Mouse (Mus musculus) forebrain, embryonic 15.5 days (tissue): ENCODE measurements around the gene B4galt1. TPM values are rescaled to one million over a fixed set of nuclear protein-coding genes. Genes with fewer than 3 reads are reported as not detected.

Source experiments
- ATAC-seq: fragments of 200-750 bp; cut with Nextera tagmentation; replicated peaks from 2 replicates; pipeline ENCODE4 v1.8.0; 2017; ENCODE audit warnings: mild to moderate bottlenecking, moderate TSS enrichment, moderate library complexity
- H3K27ac ChIP-seq: fragments of 300-500 bp; sonication (generic); replicated peaks from 2 replicates; pipeline ENCODE4 v1.5.1; 2015; ENCODE audit warnings: mild to moderate bottlenecking, inconsistent platforms
- H3K27me3 ChIP-seq: fragments of 300-500 bp; sonication (generic); 2 replicates; pipeline ENCODE4 v1.6.1; 2015; ENCODE audit warnings: inconsistent platforms
- H3K36me3 ChIP-seq: fragments of 300-500 bp; sonication (generic); 2 replicates; pipeline ENCODE4 v1.6.1; 2015; ENCODE audit warnings: mild to moderate bottlenecking, inconsistent platforms
- H3K4me1 ChIP-seq: fragments of 300-500 bp; sonication (generic); 2 replicates; pipeline ENCODE4 v1.6.1; 2015; ENCODE audit warnings: inconsistent platforms
- H3K4me2 ChIP-seq: fragments of 300-500 bp; sonication (generic); replicated peaks from 2 replicates; pipeline ENCODE4 v1.6.1; 2015; ENCODE audit warnings: mild to moderate bottlenecking, inconsistent platforms
- H3K4me3 ChIP-seq: fragments of 300-500 bp; sonication (generic); 2 replicates; pipeline ENCODE4 v1.5.1; 2015; ENCODE audit warnings: mild to moderate bottlenecking, inconsistent platforms
- H3K9ac ChIP-seq: fragments of 300-500 bp; sonication (generic); replicated peaks from 2 replicates; pipeline ENCODE4 v1.6.1; 2015; ENCODE audit warnings: mild to moderate bottlenecking, inconsistent platforms
- H3K9me3 ChIP-seq: fragments of 300-500 bp; sonication (generic); 2 replicates; pipeline ENCODE4 v1.6.1; 2016; ENCODE audit warnings: inconsistent platforms
- WGBS: fragments of 180-500 bp; shearing (Covaris S2); methylation state at CpG from one replicate; pipeline ENCODE4 v1.1.7; 2015; ENCODE audit warnings: mixed read lengths; 5-methylcytosine and 5-hydroxymethylcytosine counted together
- microRNA-seq: library from miRNA; unstranded; fragments of <30 nt; microRNA quantifications from one replicate; pipeline ENCODE4, GENCODE M21; 2016
- polyA plus RNA-seq: library from polyadenylated mRNA; unstranded; fragments of >200 nt; fragmentation: Nextera tagmentation; extraction: Ambion mirVana; gene quantifications from 2 replicates; pipeline ENCODE4 v1.2.1, GENCODE M21; 2015

B4galt1 gene
- polyA plus RNA-seq, 1 experiment from 2014 or later, result 7.3 TPM

DNA sequence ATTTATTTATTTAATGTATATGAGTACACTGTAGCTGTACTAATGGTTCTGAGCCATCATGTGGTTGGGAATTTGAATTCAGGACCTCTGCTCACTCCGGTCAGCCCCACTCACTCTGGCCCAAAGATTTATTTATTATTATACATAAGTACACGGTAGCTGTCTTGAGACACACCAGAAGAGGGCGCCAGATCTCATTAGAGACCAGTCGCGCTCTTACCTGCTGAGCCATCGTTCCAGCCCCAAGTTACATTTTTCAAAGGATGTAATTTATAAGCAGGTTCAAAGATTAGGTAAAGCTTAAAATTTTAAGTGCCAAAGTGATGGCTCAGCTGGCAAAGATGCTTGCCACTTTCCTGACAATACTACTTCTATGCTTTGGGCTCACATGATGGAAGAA is 75.1 kb downstream of the B4galt1 start:
- H3K27me3 ChIP-seq, result no peaks in the 10 kb centered on the region
- H3K9me3 ChIP-seq, result no peaks in the 10 kb centered on the region
- no peak overlapping the region for H3K27ac ChIP-seq
- H3K4me1 ChIP-seq, result peaks cover 4% of the 10 kb centered on the region
- H3K36me3 ChIP-seq, result no peaks in the 10 kb centered on the region
- no peak for ATAC-seq
- WGBS, result 84% methylated on average over 6 of the region's 6 CpGs
- H3K4me3 ChIP-seq, result no peak overlapping the region
- no peak overlapping the region for H3K4me2 ChIP-seq
- no peak overlapping the region for H3K9ac ChIP-seq

- Histone ChIP-seq H3K4me2 (no peak overlapping the region), H3K27ac (no peak overlapping the region), H3K9me3 (no peaks in the 10 kb centered on the region), H3K9ac (no peak overlapping the region), H3K4me3 (no peak overlapping the region), H3K27me3 (no peaks in the 10 kb centered on the region), H3K4me1 (peaks cover 8% of the 10 kb centered on the region), H3K36me3 (no peaks in the 10 kb centered on the region)
- WGBS, result 44% methylated on average over 2 of the region's 2 CpGs
- no peak for ATAC-seq
These were observed 76.7 kb downstream of the B4galt1 start for GRCm38 (mm10) chr4:40777116-40777515.

- no peak overlapping the region for H3K27ac ChIP-seq
- no peak overlapping the region for H3K4me2 ChIP-seq
- peaks cover 8% of the 10 kb centered on the region for H3K4me1 ChIP-seq
- ATAC-seq, result no peak
- no peaks in the 10 kb centered on the region for H3K36me3 ChIP-seq
- H3K27me3 ChIP-seq, result no peaks in the 10 kb centered on the region
- H3K9me3 ChIP-seq, result no peaks in the 10 kb centered on the region
- H3K9ac ChIP-seq, result no peak overlapping the region
- no peak overlapping the region for H3K4me3 ChIP-seq
- 74% methylated on average over 4 of the region's 4 CpGs for WGBS
These were observed 77.4 kb downstream of the B4galt1 start for GRCm38 (mm10) chr4:40776416-40776815.

DNA sequence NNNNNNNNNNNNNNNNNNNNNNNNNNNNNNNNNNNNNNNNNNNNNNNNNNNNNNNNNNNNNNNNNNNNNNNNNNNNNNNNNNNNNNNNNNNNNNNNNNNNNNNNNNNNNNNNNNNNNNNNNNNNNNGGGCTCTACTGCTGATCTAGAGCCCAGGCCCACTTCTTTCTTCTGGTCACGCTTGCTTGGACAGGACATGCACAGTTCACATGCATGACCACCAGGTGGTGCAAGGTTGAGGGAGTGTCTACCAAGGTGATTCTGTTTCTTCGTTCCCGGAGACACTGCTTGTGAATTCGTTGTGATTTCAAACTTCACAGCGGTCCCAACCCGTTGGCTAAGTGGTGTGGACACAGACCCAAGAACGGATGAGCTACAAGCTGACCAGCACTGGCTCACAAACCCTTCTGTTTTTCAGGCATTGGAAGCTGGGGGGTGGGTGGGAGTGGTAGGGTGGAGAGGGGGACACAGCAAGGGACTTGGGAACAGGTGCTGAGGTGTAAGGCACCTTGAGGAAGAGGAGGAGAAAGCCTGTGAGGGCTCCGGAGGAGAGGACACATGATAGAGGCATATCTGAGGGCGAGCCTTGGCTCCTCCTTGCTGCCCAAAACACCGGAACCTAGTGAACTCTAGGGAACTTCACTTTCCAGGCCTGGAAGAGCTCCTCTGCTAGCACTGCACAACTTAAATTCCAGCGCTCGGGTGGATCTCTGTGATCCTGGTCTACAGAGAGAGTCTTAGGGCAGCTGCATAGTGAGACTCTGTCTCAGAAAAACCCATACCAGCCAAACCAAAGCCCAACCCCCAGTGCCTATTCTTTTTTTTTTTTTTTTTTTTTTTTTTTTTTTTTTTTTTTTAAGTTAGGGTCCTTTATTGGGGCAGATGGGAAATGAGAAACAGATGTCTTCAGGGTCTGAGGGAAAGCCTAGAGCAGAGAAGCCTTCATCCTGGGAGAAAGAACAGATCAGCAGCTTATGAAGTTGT is 79.2 kb downstream of the B4galt1 start:
- H3K4me3 ChIP-seq, result no peak overlapping the region
- ATAC-seq, result peak; percentile 26; the same call in 1 of the 2 replicates
- peaks cover 8% of the 10 kb centered on the region for H3K4me1 ChIP-seq
- H3K4me2 ChIP-seq, result 0 out of 2 replicates have a peak overlapping the region, but pooled peaks have one; percentile 6
- H3K27ac ChIP-seq, result no peak overlapping the region
- no peaks in the 10 kb centered on the region for H3K36me3 ChIP-seq
- no peak overlapping the region for H3K9ac ChIP-seq
- WGBS, result 18% methylated on average over 12 of the region's 12 CpGs
- no peaks in the 10 kb centered on the region for H3K27me3 ChIP-seq
- H3K9me3 ChIP-seq, result no peaks in the 10 kb centered on the region

DNA sequence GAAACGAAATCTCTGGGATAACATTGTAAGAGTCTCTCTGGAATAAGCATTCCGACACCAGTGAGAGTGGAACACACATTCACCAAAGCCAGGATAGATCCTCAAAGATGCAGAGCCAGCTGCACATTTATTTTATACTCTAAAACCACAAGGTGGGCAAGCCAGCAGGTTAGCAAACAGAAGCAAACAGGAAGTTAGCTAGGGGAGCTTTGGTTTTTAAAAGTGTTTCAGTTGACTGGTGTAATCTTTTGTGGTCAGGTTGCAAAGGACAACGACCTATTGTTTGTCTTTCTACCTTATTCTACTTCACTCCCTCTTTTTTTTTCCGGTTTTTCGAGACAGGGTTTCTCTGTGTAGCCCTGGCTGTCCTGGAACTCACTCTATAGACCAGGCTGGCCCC is 93.9 kb downstream of the B4galt1 start:
- Histone ChIP-seq H3K4me1 (peaks cover 12% of the 10 kb centered on the region), H3K36me3 (peaks cover 6% of the 10 kb centered on the region), H3K9me3 (no peaks in the 10 kb centered on the region), H3K27me3 (0 out of 2 replicates have a peak, but pooled peaks cover 2% of the 10 kb centered on the region), H3K27ac (no peak overlapping the region), H3K4me3 (no peak overlapping the region), H3K9ac (no peak overlapping the region), H3K4me2 (no peak overlapping the region)
- no peak for ATAC-seq
- WGBS, result 54% methylated on average over 5 of the region's 5 CpGs

DNA sequence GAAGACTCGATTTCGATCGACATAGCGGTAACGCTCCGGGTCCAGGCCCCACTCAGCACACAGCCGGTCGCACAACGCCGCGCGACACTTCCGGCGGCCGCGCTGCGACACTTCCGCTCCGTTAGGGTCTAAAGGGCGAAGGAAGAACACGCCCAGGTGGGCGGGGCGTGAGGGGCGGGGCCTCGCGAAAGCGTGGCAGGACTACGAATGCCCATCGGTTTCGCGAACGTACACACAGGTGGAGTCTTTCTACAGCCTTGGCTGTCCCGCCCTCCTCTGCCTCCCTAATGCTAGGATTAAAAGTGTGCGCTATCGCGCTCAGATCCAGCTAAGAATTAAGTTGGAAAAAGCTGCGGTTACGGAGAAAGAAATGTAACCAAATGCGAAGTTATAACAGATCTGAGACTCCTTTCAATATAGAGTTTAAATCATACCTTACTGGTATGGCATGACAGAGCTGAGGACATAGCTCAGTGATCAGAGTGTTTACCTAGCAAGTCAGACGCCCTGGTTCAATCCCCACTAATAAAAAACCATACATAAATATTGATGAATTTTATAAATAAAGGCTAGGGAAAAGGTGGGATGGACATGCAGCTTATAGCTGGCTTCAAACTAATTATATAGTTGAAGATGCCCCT is 95.9 kb downstream of the B4galt1 start, which contains the start of gene Smu1:
Gene Smu1, minus strand, starts transcription at position 144 of the 641 bp plus-strand sequence.
- WGBS, result under 1% methylated on average over 40 of the region's 40 CpGs
- Histone ChIP-seq H3K4me1 (peaks cover 12% of the 10 kb centered on the region), H3K36me3 (peaks cover 26% of the 10 kb centered on the region), H3K4me3 (peak within 1 kb of the TSS; percentile 72), H3K9me3 (no peaks in the 10 kb centered on the region), H3K4me2 (peak within 1 kb of the TSS; percentile 84), H3K27me3 (0 out of 2 replicates have a peak, but pooled peaks cover 2% of the 10 kb centered on the region), H3K9ac (peak within 1 kb of the TSS; percentile 85), H3K27ac (peak within 1 kb of the TSS; percentile 63)
- ATAC-seq, result peak; percentile 99

GRCm38 (mm10) chr4:40757157-40757779 is 96.5 kb downstream of the B4galt1 start:
- no peaks in the 10 kb centered on the region for H3K9me3 ChIP-seq
- ATAC-seq, result peak; percentile 87
- H3K4me2 ChIP-seq, result peak overlapping the region; percentile 84
- H3K36me3 ChIP-seq, result peaks cover 31% of the 10 kb centered on the region
- H3K27me3 ChIP-seq, result 0 out of 2 replicates have a peak, but pooled peaks cover 2% of the 10 kb centered on the region
- WGBS, result under 1% methylated on average over 38 of the region's 39 CpGs
- peak overlapping the region; percentile 72 for H3K4me3 ChIP-seq
- peak overlapping the region; percentile 63 for H3K27ac ChIP-seq
- H3K9ac ChIP-seq, result peak overlapping the region; percentile 85
- H3K4me1 ChIP-seq, result peaks cover 12% of the 10 kb centered on the region

Small RNA genes within 50 kb of the gene (microRNA-seq; reads per million reads assigned to microRNA genes)
- gene Gm24112 (not detected), gene Gm25931 (not detected), gene Mir5123 (not detected)

Other genes starting within 250 kb of the B4galt1 start
- 55.5 and 56.7 TPM in 2 replicates for gene Aptx, start 150.8 kb downstream of the B4galt1 start, polyA plus RNA-seq
- 695 and 704 TPM in 2 replicates for gene Dnaja1, start 131.9 kb downstream of the B4galt1 start, polyA plus RNA-seq
- gene Smu1, start 96.1 kb downstream of the B4galt1 start, polyA plus RNA-seq, result 153 and 154 TPM in 2 replicates
- not detected in 2 replicates for gene Spink4, start 66.0 kb upstream of the B4galt1 start, polyA plus RNA-seq
- gene Bag1, start 94.3 kb upstream of the B4galt1 start, polyA plus RNA-seq, result 199 and 202 TPM in 2 replicates
- gene Chmp5, start 94.4 kb upstream of the B4galt1 start, polyA plus RNA-seq, result 170 and 178 TPM in 2 replicates
- gene Nfx1, start 116.9 kb upstream of the B4galt1 start, polyA plus RNA-seq, result 116 and 119 TPM in 2 replicates
- not detected in 2 replicates for gene Aqp7, start 194.1 kb upstream of the B4galt1 start, polyA plus RNA-seq
- gene Aqp3, start 244.2 kb upstream of the B4galt1 start, polyA plus RNA-seq, result 0.51 TPM in 1 of 2 replicates, not detected in the other